Mouse (Mus musculus) hindbrain, postnatal 0 days (tissue): ENCODE measurements around the gene Ddah1. TPM values are rescaled to one million over a fixed set of nuclear protein-coding genes. Genes with fewer than 3 reads are reported as not detected.
A peak's percentile ranks its signal among the peaks of the same experiment; 100 is the strongest.

ENCODE experiments used
- ATAC-seq: fragments of 200-750 bp; cut with Nextera tagmentation; 2 replicates; pipeline ENCODE4 v1.8.0; 2017; ENCODE audit warnings: mild to moderate bottlenecking, moderate TSS enrichment, moderate library complexity
- DNase-seq: peaks from one replicate; pipeline ENCODE4 v3.0.0-alpha.2; 2015; ENCODE audit warnings: low spot score
- H3K27ac ChIP-seq: fragments of 300-500 bp; sonication (generic); 2 replicates; pipeline ENCODE4 v1.5.1; 2014; ENCODE audit warnings: mild to moderate bottlenecking
- H3K27me3 ChIP-seq: fragments of 300-500 bp; sonication (generic); 2 replicates; pipeline ENCODE4 v1.6.1; 2014; ENCODE audit warnings: low read length, mixed read lengths; ENCODE audit not compliant: insufficient read depth
- H3K36me3 ChIP-seq: fragments of 300-500 bp; sonication (generic); 2 replicates; pipeline ENCODE4 v1.6.1; 2014; ENCODE audit warnings: low read length, mixed read lengths; ENCODE audit not compliant: insufficient read depth
- H3K4me1 ChIP-seq: fragments of 300-500 bp; sonication (generic); 2 replicates; pipeline ENCODE4 v1.6.1; 2014; ENCODE audit warnings: antibody characterized with exemption, low read length, mixed read lengths; ENCODE audit not compliant: insufficient read depth
- H3K4me2 ChIP-seq: fragments of 300-500 bp; sonication (generic); 2 replicates; pipeline ENCODE4 v1.6.1; 2014; ENCODE audit warnings: low read depth, mild to moderate bottlenecking, low read length, moderate library complexity, mixed read lengths
- H3K4me3 ChIP-seq: fragments of 300-500 bp; sonication (generic); 2 replicates; pipeline ENCODE4 v1.5.1; 2014; ENCODE audit warnings: low read length
- H3K9ac ChIP-seq: fragments of 300-500 bp; sonication (generic); replicated peaks from 2 replicates; pipeline ENCODE4 v1.6.1; 2014; ENCODE audit warnings: mild to moderate bottlenecking, low read length, moderate library complexity, mixed read lengths
- H3K9me3 ChIP-seq: fragments of 300-500 bp; sonication (generic); 2 replicates; pipeline ENCODE4 v1.6.1; 2016; ENCODE audit warnings: low read length, mixed read lengths
- CTCF ChIP-seq: IDR thresholded peaks from 2 replicates; pipeline ENCODE4 v1.5.1; 2016; ENCODE audit warnings: antibody characterized with exemption, control low read depth, low read depth
- WGBS: fragments of 180-500 bp; shearing (Covaris S2); extraction: QIAGEN DNeasy Blood & Tissue Kit; methylation state at CpG from one replicate; pipeline ENCODE4 v1.1.7; 2014; 5-methylcytosine and 5-hydroxymethylcytosine counted together
- polyA plus RNA-seq: library from polyadenylated mRNA; unstranded; fragments of >200 nt; fragmentation: Nextera tagmentation; extraction: Ambion mirVana; gene quantifications from 2 replicates; pipeline ENCODE4 v1.2.1, GENCODE M21; 2015
- total RNA-seq: library from RNA; depleted of rRNA; stranded (reverse); fragments of >200 nt; gene quantifications from 2 replicates; pipeline ENCODE4 v1.2.3, GENCODE M21; 2014

Ddah1 gene
- total and polyA plus RNA-seq, 2 experiments from 2014 or later: 125 to 170 TPM

DNA sequence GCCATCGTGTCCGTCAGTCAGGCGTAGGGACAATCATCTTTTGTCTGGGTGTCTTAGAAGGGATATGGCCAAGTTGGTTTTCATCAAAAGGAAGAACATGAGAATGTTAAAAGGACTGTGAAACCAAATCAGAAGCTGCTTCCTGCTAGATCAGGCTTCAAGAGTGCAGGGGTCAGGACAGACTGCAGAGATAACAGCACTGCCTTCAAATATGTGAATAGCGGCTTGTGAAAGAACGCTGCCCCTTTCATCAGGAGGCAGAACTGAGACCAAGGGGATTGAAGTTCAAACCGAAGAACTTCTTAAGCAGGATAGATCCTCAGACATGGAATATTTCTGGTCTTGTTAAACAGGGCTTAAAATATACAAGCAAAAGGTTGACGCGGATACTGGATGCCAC, 2.0 kb upstream of the Ddah1 start:
- Histone ChIP-seq H3K4me1 (peaks cover 2% of the 10 kb centered on the region; the same call in 1 of the 2 replicates), H3K27ac (no peak overlapping the region), H3K27me3 (no peaks in the 10 kb centered on the region; the same call in 1 of the 2 replicates), H3K4me3 (no peak overlapping the region), H3K4me2 (no peak overlapping the region), H3K36me3 (no peaks in the 10 kb centered on the region), H3K9ac (no peak overlapping the region), H3K9me3 (no peaks in the 10 kb centered on the region)
- no peak for ATAC-seq
- DNase-seq: no peak
- 83% methylated on average over 8 of the region's 8 CpGs for WGBS
- no peak for TF ChIP-seq CTCF

DNA sequence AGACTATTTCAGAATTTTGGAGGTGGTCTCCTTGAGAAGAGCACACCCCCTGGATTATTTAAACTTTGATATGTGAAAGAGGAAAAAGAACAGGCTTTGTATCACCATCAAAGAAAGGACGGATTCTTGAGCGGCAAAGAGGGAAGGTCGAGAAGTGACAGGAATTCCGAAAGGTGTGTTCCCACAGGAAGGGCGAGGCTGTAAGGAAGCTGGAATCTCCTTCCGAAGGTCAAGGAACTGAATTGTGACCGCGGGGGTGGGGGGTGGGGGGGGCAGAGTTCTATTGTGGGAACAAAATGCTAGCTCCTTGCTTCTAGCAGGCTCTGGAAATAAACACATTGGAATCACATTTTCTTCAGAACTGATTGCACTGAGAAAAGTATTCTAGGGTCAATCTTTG, 1.3 kb upstream of the Ddah1 start:
- TF ChIP-seq CTCF: no peak
- no peaks in the 10 kb centered on the region for H3K9me3 ChIP-seq
- WGBS: 78% methylated on average over 8 of the region's 8 CpGs
- no peak for DNase-seq
- no peak overlapping the region for H3K27ac ChIP-seq
- H3K4me1 ChIP-seq: peaks cover 2% of the 10 kb centered on the region; the same call in 1 of the 2 replicates
- no peaks in the 10 kb centered on the region; the same call in 1 of the 2 replicates for H3K27me3 ChIP-seq
- no peak overlapping the region for H3K4me3 ChIP-seq
- H3K36me3 ChIP-seq: no peaks in the 10 kb centered on the region
- no peak overlapping the region for H3K4me2 ChIP-seq
- H3K9ac ChIP-seq: no peak overlapping the region
- ATAC-seq: no peak

DNA sequence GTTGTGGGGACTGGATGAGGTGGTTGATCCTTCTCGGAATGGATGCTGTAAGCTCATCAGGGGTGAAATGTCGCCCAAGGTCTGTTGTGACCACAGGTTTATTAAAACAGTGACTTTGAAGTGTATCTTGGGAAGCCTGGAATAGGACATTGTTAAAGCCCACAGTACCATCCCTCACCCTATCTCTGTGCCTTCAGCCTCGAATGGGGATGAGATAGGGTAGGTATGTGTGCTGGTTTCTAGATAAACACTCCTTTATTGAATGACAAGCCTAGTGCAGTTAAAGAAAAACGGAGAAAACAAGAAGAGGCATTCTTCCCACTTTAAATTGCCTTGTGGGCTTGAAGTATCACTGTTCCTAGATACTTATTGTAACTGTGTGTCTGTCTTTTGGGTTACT, 631 bp upstream of the Ddah1 start:
- Histone ChIP-seq H3K4me1 (peaks cover 2% of the 10 kb centered on the region; the same call in 1 of the 2 replicates), H3K27me3 (no peaks in the 10 kb centered on the region; the same call in 1 of the 2 replicates), H3K9me3 (no peaks in the 10 kb centered on the region), H3K4me3 (peak overlapping the region; percentile 71; the same call in 1 of the 2 replicates), H3K27ac (no peak overlapping the region), H3K9ac (peak overlapping the region; percentile 83; the same call in 1 of the 2 replicates), H3K4me2 (peak overlapping the region; percentile 95), H3K36me3 (no peaks in the 10 kb centered on the region)
- DNase-seq (no peak), ATAC-seq (no peak)
- 49% methylated on average over 4 of the region's 4 CpGs for WGBS
- no peak for TF ChIP-seq CTCF

DNA sequence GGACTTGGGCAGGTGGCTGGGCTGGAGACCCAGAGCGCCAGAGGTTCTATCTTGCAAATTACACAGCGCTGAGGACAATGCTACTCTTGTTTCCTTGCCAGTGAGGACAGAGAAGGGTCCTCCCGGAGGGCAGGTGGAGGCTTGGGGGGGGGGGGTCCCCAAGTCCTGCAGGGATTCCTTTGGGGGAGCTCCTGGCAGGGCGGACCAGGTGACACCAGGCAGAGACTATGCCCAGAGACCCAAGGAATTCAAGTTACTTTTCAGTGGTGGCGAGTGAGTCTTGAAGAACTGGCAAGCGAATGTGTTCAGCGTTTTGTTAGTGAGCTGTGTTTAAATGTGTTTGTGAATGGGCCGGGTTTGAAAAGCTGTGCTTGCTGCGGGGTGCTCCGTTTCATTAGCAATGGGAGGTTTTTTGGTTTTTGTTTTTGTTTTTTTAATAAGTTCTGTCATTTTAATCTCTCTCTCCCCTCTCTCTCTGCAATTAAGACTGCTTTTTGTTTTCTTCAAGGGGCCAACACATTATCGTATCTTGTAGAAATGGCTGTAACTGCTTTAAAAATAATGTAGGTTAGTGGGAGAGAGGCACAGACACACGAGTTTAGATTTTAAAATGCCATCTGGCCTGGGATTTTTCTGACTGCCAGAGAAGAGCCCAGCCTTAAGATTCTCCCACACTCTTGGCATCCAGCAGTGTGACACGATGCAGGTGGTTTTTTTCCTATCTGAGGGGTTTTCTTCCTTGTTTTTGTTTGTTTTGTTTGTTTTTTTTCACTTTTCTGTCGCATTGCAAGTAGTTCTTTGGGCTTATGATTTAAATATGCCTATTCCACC, 1.1 kb downstream of the Ddah1 start:
- Histone ChIP-seq H3K9ac (peak overlapping the region; percentile 83), H3K4me2 (peak overlapping the region; percentile 95), H3K27ac (peak overlapping the region; percentile 91), H3K4me3 (peak overlapping the region; percentile 71), H3K36me3 (no peaks in the 10 kb centered on the region), H3K9me3 (no peaks in the 10 kb centered on the region), H3K4me1 (peaks cover 2% of the 10 kb centered on the region; the same call in 1 of the 2 replicates), H3K27me3 (no peaks in the 10 kb centered on the region; the same call in 1 of the 2 replicates)
- DNase-seq: peak; percentile 34
- TF ChIP-seq CTCF: no peak
- ATAC-seq: peak; percentile 54; the same call in 1 of the 2 replicates
- WGBS: 5% methylated on average over 14 of the region's 14 CpGs

DNA sequence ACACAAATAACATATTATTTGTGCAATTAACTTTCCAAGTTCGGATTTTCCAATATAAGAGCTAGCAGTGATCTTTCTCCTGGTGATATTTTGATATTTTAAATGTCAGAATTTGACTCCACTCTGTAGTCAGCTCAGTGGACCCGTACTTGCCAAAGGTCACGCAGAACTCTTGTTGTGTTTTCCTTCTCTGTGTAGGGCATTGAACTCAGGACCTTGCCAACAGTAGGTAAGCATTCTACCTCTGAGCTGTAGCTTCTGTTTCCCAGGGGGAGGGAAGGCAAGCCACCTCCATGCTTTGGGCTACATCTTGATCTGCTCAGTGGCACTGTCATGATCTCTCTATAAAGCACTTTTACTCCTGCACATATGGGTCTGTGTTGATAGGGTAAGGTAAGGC, 2.1 kb downstream of the Ddah1 start:
- WGBS: 92% methylated on average over 3 of the region's 3 CpGs
- Histone ChIP-seq H3K4me3 (no peak overlapping the region), H3K9ac (no peak overlapping the region), H3K4me2 (peak overlapping the region; percentile 95), H3K36me3 (no peaks in the 10 kb centered on the region), H3K9me3 (no peaks in the 10 kb centered on the region), H3K27ac (no peak overlapping the region), H3K27me3 (no peaks in the 10 kb centered on the region; the same call in 1 of the 2 replicates), H3K4me1 (peaks cover 2% of the 10 kb centered on the region; the same call in 1 of the 2 replicates)
- ATAC-seq: no peak
- no peak for TF ChIP-seq CTCF
- no peak for DNase-seq

DNA sequence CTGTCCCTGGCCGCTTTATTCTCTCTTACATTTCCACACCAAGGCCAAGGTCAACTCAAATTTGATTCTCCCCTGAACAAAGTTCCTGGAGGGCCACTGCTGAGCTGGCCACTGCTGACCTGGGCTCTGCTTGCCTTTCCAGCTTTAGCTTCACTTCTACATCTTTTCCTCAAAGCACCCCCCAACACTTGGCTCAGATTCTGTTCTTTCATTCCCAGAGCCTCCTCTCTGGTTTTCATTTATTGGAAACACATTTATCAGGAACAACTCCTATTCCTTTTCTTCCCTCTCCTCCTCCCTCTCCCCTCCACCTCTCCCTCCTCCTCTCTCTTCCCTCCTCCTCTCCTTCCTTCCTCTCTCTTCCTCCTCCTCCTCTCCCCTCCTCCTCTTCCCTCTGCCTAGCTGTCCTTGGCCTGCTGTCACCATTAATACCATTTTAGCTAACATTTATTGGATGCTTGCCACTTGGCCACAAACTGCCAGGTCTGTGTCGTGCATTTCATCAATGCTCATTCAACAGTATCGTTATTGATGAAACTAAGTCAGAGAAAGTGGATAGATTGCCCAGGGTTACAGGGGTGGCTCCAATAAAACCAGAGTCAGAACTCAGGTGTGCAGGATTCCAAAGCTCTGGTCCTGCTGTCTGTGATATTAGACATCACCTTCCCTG, 3.2 kb downstream of the Ddah1 start:
- Histone ChIP-seq H3K4me3 (no peak overlapping the region), H3K27me3 (no peaks in the 10 kb centered on the region; the same call in 1 of the 2 replicates), H3K27ac (no peak overlapping the region), H3K9ac (no peak overlapping the region), H3K4me2 (no peak overlapping the region), H3K4me1 (peaks cover 2% of the 10 kb centered on the region; the same call in 1 of the 2 replicates), H3K36me3 (no peaks in the 10 kb centered on the region), H3K9me3 (no peaks in the 10 kb centered on the region)
- WGBS: 61% methylated on average over 3 of the region's 3 CpGs
- no peak for TF ChIP-seq CTCF
- ATAC-seq (no peak), DNase-seq (no peak)
